Mouse (Mus musculus) thymus, adult 2 months (tissue): ENCODE data around the gene Kcnrg.

Source experiments
- CTCF ChIP-seq: fragments of 200-500 bp; IDR thresholded peaks from 2 replicates; pipeline ENCODE4 v1.5.1; 2012; ENCODE audit warnings: mild to moderate bottlenecking, control low read depth, low read length, moderate library complexity, borderline replicate concordance; ENCODE audit not compliant: control insufficient read depth, poor library complexity, insufficient read depth; ENCODE audit errors: extremely low read depth
- POLR2A ChIP-seq: fragments of 200-500 bp; IDR thresholded peaks from 2 replicates; pipeline ENCODE4 v1.6.1; 2012; ENCODE audit warnings: mild to moderate bottlenecking, low read length, control low read depth, moderate library complexity; ENCODE audit not compliant: control insufficient read depth, poor library complexity, insufficient read depth; ENCODE audit errors: extremely low read depth

DNA sequence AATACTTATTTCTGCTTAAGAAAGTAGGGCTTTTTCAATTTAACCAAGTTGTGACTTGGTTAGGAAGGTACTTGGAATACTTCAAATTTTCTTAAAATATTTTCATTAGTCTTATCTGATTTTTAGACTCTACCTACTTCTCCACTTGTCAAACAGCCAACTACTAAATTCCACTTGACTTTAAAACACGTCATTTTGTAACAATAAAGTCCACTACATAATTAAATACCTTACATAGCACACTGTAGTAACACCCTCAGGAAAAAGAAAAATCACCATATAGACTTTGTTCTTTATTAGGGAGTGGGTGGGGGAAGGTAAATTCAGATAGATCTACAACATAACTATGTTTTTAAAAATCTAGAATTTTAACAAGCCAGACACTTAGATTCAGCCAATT lies 35.4 kb downstream of the Kcnrg start:
- TF ChIP-seq CTCF (no peak), POLR2A (no peak)
